Mouse (Mus musculus) adipocyte (in vitro differentiated cells): Measurements from ENCODE around the gene Eif4b.

Source experiments
- DNase-seq: peaks from one replicate; pipeline ENCODE4 v3.0.0-alpha.2; 2016; ENCODE audit warnings: low spot score

The Eif4b gene

DNA sequence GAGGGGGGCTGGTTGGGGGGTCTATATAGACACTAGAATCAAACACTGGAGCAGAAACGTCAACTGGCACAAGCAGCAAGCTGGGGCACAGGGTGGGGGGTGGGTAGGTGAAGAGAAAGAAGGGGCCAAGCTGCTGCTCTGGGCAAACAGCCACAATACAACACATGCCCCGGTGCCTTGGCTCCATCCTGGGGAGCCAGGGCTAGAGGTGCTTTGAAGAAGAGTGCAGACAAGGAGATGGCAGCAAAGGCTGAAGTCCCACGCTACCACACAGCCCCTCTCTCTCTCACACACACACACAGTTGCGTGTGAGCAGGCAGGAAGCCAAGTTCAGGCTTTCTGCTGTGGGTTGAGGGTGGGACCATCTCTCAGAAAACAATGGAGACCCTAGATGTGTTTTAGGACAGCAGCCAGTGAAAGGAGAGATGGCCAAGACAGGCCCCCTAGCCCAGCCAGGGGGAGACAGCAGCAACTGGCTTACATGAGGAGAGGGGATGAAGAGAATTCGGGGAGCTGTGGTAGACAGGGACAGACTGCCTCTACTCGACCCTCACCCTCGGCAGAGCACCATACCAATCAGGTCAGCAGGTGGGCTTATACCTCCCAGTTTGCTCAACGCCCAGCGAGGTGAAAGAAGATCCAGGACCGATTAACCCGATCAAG lies 43.3 kb downstream of the Eif4b start:
- DNase-seq: peak; percentile 57

GRCm38 (mm10) chr15:102117461-102118443 lies 44.2 kb downstream of the Eif4b start:
- DNase-seq: peak; percentile 70

- no peak for DNase-seq
These were observed 45.0 kb downstream of the Eif4b start for GRCm38 (mm10) chr15:102118591-102118990.

DNA sequence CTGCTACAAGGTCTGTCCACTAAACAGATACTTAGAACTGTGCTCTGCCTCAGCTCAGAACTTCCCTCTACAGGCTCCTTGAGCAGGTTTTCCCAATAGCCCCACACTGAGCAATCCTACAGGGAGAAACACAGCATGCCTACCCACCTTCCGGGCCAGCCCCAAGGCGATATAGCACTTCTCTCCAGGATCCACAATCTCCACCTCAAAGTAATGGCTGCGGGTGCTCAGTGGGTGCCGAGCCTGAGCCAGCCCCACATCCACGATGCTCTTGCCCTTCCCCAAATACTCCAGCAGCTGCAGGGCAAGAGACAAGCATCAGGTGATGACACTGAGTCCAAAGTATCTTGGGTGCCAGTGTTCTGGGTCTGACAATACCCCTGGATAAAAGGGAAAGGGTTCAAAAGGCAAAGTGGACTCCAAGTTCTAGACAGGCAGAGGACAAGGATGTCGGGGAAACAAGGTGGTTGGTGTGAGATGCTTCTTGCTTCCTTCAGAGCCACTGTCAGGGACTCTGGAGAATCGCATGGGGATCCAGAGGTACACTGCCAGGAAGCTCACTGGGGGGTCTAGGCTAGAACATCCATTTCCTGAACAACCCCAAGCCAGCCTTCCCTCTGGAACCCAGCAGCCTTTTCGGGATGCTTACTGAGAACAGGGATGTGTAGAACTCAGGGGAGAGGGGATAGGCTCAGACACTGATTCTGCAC lies 45.7 kb downstream of the Eif4b start:
- DNase-seq: no peak

DNA sequence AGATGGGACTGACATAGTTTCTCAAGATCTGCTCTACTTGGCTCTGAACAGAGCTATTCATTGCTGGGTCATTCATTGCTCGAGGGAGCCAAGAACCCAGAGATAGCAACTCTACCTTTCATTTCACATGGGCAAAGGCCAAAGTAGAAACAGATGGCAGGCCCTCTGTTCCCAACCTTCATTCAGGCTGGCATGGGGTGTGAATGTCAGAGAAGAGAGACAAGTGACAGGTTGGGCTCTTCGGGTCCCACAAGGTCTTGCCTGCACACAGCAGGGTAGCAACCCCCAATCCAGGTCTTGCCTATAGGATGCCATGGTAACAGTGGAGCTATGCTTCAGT lies 46.2 kb downstream of the Eif4b start:
- DNase-seq: peak; percentile 48

GRCm38 (mm10) chr15:102120530-102120929 lies 47.0 kb downstream of the Eif4b start:
- no peak for DNase-seq

GRCm38 (mm10) chr15:102126303-102126702 lies 52.7 kb downstream of the Eif4b start:
- peak; percentile 81 for DNase-seq

DNA sequence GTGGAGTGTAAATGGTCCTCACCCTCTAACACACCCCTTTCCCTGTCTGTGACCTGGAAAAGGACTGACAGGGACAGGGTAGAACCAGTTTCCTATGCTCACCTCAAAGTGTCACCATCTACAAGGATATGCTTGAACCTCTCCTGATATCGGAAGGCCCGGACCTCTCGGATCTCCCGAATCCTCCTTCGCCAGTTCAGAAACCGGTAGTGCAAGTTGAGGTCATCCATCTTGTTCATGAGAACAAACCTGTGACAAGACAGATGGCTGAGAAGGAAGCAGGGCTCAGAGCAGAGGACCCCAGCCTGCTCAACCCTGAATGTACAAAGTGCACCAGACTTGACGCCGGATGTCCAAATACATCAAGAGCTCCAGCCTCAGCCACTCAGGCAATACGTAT lies 59.7 kb downstream of the Eif4b start:
- no peak for DNase-seq

- DNase-seq: no peak
These were observed 61.1 kb downstream of the Eif4b start for GRCm38 (mm10) chr15:102134709-102135108.

GRCm38 (mm10) chr15:102135522-102136128 lies 62.1 kb downstream of the Eif4b start:
- DNase-seq: no peak

GRCm38 (mm10) chr15:102136129-102136758 lies 62.7 kb downstream of the Eif4b start, which contains the start of gene Spryd3:
Spryd3 (minus strand) TSS chr15:102136234.
- peak; percentile 96 for DNase-seq

- no peak for DNase-seq
These were observed 67.5 kb downstream of the Eif4b start for GRCm38 (mm10) chr15:102141120-102141519.

DNA sequence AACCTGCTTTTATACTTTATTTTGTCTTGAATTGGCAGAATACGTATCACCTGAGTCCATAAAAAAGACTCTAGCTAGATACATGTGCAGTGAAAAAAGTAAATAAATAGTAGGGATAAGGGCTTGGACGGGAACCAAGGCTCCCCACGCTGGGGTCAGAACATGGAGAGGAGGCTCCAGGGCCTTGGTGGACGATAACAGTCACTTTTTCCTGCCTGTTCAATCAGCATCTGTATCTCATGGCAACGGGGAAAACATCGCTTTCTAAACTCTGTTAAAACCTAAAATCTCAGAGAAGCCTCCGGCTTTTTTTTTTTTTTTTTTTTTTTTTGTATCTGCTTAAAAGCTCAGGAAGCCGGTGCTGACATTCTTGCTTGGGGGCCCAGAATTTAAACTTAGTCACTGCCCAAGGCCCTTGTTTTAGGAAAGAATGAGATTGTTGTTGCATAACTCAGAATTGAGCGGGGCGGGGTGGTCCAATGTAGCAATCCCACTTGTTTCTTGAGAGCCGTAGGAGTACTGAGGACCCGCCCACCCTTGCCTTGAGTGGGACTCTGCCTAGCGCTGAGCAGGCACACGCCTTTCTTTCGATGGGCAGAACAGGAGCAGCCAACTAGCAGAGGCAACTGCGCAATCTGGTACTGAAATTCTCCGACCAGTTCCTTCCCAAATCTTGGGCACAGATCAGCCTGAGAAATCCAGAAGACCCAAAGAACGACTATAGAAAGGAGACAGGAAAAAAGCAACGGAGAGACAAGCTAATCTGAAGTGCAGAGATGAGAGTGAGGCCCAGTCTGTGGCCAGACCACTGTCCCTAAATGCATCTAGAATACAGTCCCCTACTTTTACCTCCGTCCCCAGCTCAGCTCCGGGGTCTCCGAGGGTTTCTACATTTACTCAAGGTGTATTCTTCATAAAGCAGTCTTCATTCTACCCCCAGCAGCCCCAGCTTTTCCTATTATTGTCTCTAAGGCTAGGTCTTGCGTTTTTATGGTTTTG lies 69.6 kb downstream of the Eif4b start:
- DNase-seq: peak; percentile 55

DNA sequence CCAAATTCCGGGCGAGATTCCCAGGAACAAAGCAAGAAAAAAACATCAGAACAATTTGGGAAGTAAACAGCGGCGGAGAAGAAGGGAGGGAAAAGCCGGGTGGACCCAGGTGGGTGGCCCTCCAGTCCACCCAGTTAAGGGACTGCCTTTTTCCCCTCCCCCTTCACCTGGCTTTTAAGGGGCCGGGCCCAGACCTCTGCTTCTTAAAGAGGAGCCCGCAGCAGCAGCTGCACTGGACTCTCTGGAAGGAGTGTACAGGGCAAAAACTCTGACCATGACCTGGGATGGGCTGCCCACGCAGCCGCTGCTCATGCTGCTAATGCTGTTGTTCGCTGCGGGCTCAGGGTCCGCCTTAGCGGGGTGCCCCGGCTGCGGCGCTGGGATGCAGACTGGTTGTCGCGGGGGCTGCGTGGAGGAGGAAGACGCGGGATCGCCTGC lies 70.7 kb downstream of the Eif4b start, which contains the start of gene Igfbp6:
Gene Igfbp6, plus strand, starts transcription at position 89 of the 438 bp plus-strand sequence.
- DNase-seq: no peak

DNA sequence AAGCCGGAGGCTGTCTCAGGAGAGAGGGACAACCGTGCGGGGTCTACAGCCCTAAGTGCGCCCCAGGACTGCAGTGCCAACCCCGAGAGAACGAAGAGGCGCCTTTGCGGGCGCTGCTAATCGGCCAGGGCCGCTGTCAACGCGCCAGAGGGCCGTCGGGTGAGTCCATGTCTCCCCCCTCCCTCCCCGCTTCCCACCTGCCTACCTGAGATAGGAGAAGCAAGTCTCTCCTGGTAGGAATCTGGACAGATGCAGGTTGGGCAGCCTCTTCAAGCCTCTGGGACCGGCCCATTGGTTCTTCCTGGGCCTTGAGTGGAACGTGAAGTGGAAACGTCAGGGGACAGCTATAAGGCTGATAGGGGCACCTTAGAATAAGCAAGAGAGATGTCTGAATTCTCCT lies 71.2 kb downstream of the Eif4b start:
- DNase-seq: no peak

DNA sequence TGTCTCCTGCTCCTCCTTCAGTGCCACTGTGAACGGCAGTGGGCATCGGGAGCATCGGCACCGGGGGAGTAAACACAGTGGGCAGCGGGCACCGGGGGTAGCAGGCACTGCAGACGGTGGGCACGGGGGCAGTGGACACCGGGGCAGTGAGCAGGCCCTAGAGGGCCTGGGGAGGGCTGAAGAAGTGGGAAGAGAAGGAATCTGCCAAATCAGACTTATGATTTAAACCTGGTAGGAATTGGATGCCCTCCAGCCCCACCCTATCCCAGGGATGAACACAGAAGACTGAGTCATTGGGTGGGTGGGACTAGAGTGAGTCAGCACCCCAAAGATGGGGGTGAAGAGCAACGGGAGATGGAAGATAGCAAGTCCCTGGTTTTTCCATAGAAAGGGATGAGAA lies 71.8 kb downstream of the Eif4b start:
- DNase-seq: peak; percentile 40

DNA sequence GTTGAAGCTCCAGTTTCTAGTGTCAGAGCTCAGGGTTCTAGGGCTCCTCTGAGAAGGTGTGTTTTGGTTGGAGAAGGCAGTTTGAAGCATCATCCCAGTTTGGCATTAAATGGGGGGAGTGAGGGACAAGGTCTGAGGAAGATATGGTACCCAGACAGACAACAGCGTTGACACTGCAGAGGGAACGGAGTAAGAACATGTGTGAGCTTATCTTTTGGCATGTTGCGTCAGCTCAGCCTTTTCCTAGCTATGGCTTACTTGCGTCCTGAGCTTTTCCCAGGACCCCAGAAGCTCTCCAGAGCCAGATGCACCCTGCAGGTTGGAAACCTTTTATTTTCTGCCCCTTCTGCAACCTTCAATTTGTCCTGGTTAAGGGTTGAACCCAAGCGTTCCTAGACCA lies 72.5 kb downstream of the Eif4b start:
- DNase-seq: no peak
